Mouse (Mus musculus): Measurements from ENCODE around the gene Scp2. TPM values are rescaled to one million over a fixed set of nuclear protein-coding genes. Genes with fewer than 3 reads are reported as not detected.
"Not testable (repeated sequence)": the region's sequence is repeated elsewhere in the genome, so short reads cannot be mapped to it uniquely, and the experiment has no call there.

Scp2 gene
- polyA plus RNA-seq, 1 experiment from 2014 or later = 161 TPM

GRCm38 (mm10) chr4:108083993-108084392, 60.8 kb downstream of the Scp2 start:
- no peak for DNase-seq (ENCODE audit: low spot score)
- H3K4me3 ChIP-seq (ENCODE audit: low read depth, low read length) = no peak overlapping the region
- WGBS = 91% methylated on average over 2 of the region's 2 CpGs
- no peaks in the 10 kb centered on the region for H3K27me3 ChIP-seq (ENCODE audit: control insufficient read depth, insufficient read depth, low read length)
- no peaks in the 10 kb centered on the region for H3K36me3 ChIP-seq (ENCODE audit: control insufficient read depth, insufficient read depth, low read length)
- no peaks in the 10 kb centered on the region for H3K4me1 ChIP-seq (ENCODE audit: control insufficient read depth, insufficient read depth, low read length)
- H3K27ac ChIP-seq (replicated peaks; ENCODE audit: low read depth, low read length) = no peak overlapping the region
- H3K4me2 ChIP-seq (ENCODE audit: low read depth, severe bottlenecking) = no peak overlapping the region
- no peaks in the 10 kb centered on the region for H3K9me3 ChIP-seq (ENCODE audit: control insufficient read depth, low read length)
- H3K9ac ChIP-seq (ENCODE audit: low read length) = no peak overlapping the region
- no peak for ATAC-seq (ENCODE audit: insufficient number of reproducible peaks, low FRiP score, low TSS enrichment, low read depth)

GRCm38 (mm10) chr4:108083032-108083735, 61.6 kb downstream of the Scp2 start:
- Histone ChIP-seq H3K27me3 (ENCODE audit: control insufficient read depth, insufficient read depth, low read length) (no peaks in the 10 kb centered on the region), H3K9ac (ENCODE audit: low read length) (no peak overlapping the region), H3K4me2 (ENCODE audit: low read depth, severe bottlenecking) (no peak overlapping the region), H3K9me3 (ENCODE audit: control insufficient read depth, low read length) (no peaks in the 10 kb centered on the region), H3K27ac (replicated peaks; ENCODE audit: low read depth, low read length) (no peak overlapping the region), H3K4me1 (ENCODE audit: control insufficient read depth, insufficient read depth, low read length) (no peaks in the 10 kb centered on the region), H3K4me3 (ENCODE audit: low read depth, low read length) (no peak overlapping the region), H3K36me3 (ENCODE audit: control insufficient read depth, insufficient read depth, low read length) (no peaks in the 10 kb centered on the region)
- no peak for ATAC-seq (ENCODE audit: insufficient number of reproducible peaks, low FRiP score, low TSS enrichment, low read depth)
- no peak for DNase-seq (ENCODE audit: low spot score)
- 80% methylated on average over 6 of the region's 6 CpGs for WGBS

- no peaks in the 10 kb centered on the region for H3K36me3 ChIP-seq (ENCODE audit: control insufficient read depth, insufficient read depth, low read length)
- no peaks in the 10 kb centered on the region for H3K27me3 ChIP-seq (ENCODE audit: control insufficient read depth, insufficient read depth, low read length)
- no peak overlapping the region for H3K9ac ChIP-seq (ENCODE audit: low read length)
- no peak overlapping the region for H3K27ac ChIP-seq (replicated peaks; ENCODE audit: low read depth, low read length)
- no peak overlapping the region for H3K4me3 ChIP-seq (ENCODE audit: low read depth, low read length)
- ATAC-seq (ENCODE audit: insufficient number of reproducible peaks, low FRiP score, low TSS enrichment, low read depth) = no peak
- H3K9me3 ChIP-seq (ENCODE audit: control insufficient read depth, low read length) = no peaks in the 10 kb centered on the region
- no peaks in the 10 kb centered on the region for H3K4me1 ChIP-seq (ENCODE audit: control insufficient read depth, insufficient read depth, low read length)
- WGBS = 98% methylated on average over 2 of the region's 2 CpGs
- DNase-seq (ENCODE audit: low spot score) = no peak
- no peak overlapping the region for H3K4me2 ChIP-seq (ENCODE audit: low read depth, severe bottlenecking)
These were observed 62.4 kb downstream of the Scp2 start for GRCm38 (mm10) chr4:108082401-108082806.

- Histone ChIP-seq H3K9me3 (ENCODE audit: control insufficient read depth, low read length) (no peaks in the 10 kb centered on the region), H3K36me3 (ENCODE audit: control insufficient read depth, insufficient read depth, low read length) (no peaks in the 10 kb centered on the region), H3K27me3 (ENCODE audit: control insufficient read depth, insufficient read depth, low read length) (no peaks in the 10 kb centered on the region), H3K4me1 (ENCODE audit: control insufficient read depth, insufficient read depth, low read length) (no peaks in the 10 kb centered on the region), H3K27ac (replicated peaks; ENCODE audit: low read depth, low read length) (no peak overlapping the region), H3K4me2 (ENCODE audit: low read depth, severe bottlenecking) (no peak overlapping the region), H3K9ac (ENCODE audit: low read length) (no peak overlapping the region), H3K4me3 (ENCODE audit: low read depth, low read length) (no peak overlapping the region)
- 74% methylated on average over 5 of the region's 5 CpGs for WGBS
- no peak for ATAC-seq (ENCODE audit: insufficient number of reproducible peaks, low FRiP score, low TSS enrichment, low read depth)
- DNase-seq (ENCODE audit: low spot score) = no peak
These were observed 63.9 kb downstream of the Scp2 start for GRCm38 (mm10) chr4:108080876-108081275.

GRCm38 (mm10) chr4:108079762-108080161, 65.0 kb downstream of the Scp2 start:
- ATAC-seq (ENCODE audit: insufficient number of reproducible peaks, low FRiP score, low TSS enrichment, low read depth) (no peak), DNase-seq (ENCODE audit: low spot score) (no peak)
- no peaks in the 10 kb centered on the region for H3K4me1 ChIP-seq (ENCODE audit: control insufficient read depth, insufficient read depth, low read length)
- H3K36me3 ChIP-seq (ENCODE audit: control insufficient read depth, insufficient read depth, low read length) = no peaks in the 10 kb centered on the region
- WGBS = 93% methylated on average over 2 of the region's 2 CpGs
- no peak overlapping the region for H3K9ac ChIP-seq (ENCODE audit: low read length)
- H3K9me3 ChIP-seq (ENCODE audit: control insufficient read depth, low read length) = no peaks in the 10 kb centered on the region
- H3K27me3 ChIP-seq (ENCODE audit: control insufficient read depth, insufficient read depth, low read length) = no peaks in the 10 kb centered on the region
- H3K27ac ChIP-seq (replicated peaks; ENCODE audit: low read depth, low read length) = no peak overlapping the region
- no peak overlapping the region for H3K4me3 ChIP-seq (ENCODE audit: low read depth, low read length)
- no peak overlapping the region for H3K4me2 ChIP-seq (ENCODE audit: low read depth, severe bottlenecking)

GRCm38 (mm10) chr4:108079191-108079590, 65.6 kb downstream of the Scp2 start:
- 88% methylated on average over 15 of the region's 15 CpGs for WGBS
- H3K36me3 ChIP-seq (ENCODE audit: control insufficient read depth, insufficient read depth, low read length); H3K4me2 ChIP-seq (ENCODE audit: low read depth, severe bottlenecking); H3K27me3 ChIP-seq (ENCODE audit: control insufficient read depth, insufficient read depth, low read length); H3K4me3 ChIP-seq (ENCODE audit: low read depth, low read length); H3K4me1 ChIP-seq (ENCODE audit: control insufficient read depth, insufficient read depth, low read length); DNase-seq (ENCODE audit: low spot score); H3K9ac ChIP-seq (ENCODE audit: low read length); H3K27ac ChIP-seq (replicated peaks; ENCODE audit: low read depth, low read length); H3K9me3 ChIP-seq (ENCODE audit: control insufficient read depth, low read length); ATAC-seq (ENCODE audit: insufficient number of reproducible peaks, low FRiP score, low TSS enrichment, low read depth): not testable (repeated sequence)

- Histone ChIP-seq H3K4me2 (ENCODE audit: low read depth, severe bottlenecking) (no peak overlapping the region), H3K4me1 (ENCODE audit: control insufficient read depth, insufficient read depth, low read length) (no peaks in the 10 kb centered on the region), H3K4me3 (ENCODE audit: low read depth, low read length) (no peak overlapping the region), H3K9ac (ENCODE audit: low read length) (no peak overlapping the region), H3K27ac (replicated peaks; ENCODE audit: low read depth, low read length) (no peak overlapping the region), H3K36me3 (ENCODE audit: control insufficient read depth, insufficient read depth, low read length) (no peaks in the 10 kb centered on the region), H3K9me3 (ENCODE audit: control insufficient read depth, low read length) (no peaks in the 10 kb centered on the region), H3K27me3 (ENCODE audit: control insufficient read depth, insufficient read depth, low read length) (no peaks in the 10 kb centered on the region)
- ATAC-seq (ENCODE audit: insufficient number of reproducible peaks, low FRiP score, low TSS enrichment, low read depth) (no peak), DNase-seq (ENCODE audit: low spot score) (no peak)
- WGBS = 73% methylated on average over 3 of the region's 3 CpGs
These were observed 67.4 kb downstream of the Scp2 start for GRCm38 (mm10) chr4:108077224-108077955.

- H3K4me3 ChIP-seq (ENCODE audit: low read depth, low read length) = no peak overlapping the region
- no peak overlapping the region for H3K4me2 ChIP-seq (ENCODE audit: low read depth, severe bottlenecking)
- H3K27me3 ChIP-seq (ENCODE audit: control insufficient read depth, insufficient read depth, low read length) = no peaks in the 10 kb centered on the region
- H3K9me3 ChIP-seq (ENCODE audit: control insufficient read depth, low read length) = no peaks in the 10 kb centered on the region
- ATAC-seq (ENCODE audit: insufficient number of reproducible peaks, low FRiP score, low TSS enrichment, low read depth) = no peak
- DNase-seq (ENCODE audit: low spot score) = no peak
- H3K36me3 ChIP-seq (ENCODE audit: control insufficient read depth, insufficient read depth, low read length) = no peaks in the 10 kb centered on the region
- H3K9ac ChIP-seq (ENCODE audit: low read length) = no peak overlapping the region
- WGBS = 91% methylated on average over 3 of the region's 3 CpGs
- no peak overlapping the region for H3K27ac ChIP-seq (replicated peaks; ENCODE audit: low read depth, low read length)
- peaks cover 7% of the 10 kb centered on the region; the same call in 1 of the 2 replicates for H3K4me1 ChIP-seq (ENCODE audit: control insufficient read depth, insufficient read depth, low read length)
These were observed 70.5 kb downstream of the Scp2 start for GRCm38 (mm10) chr4:108074204-108074823.
